Mouse (Mus musculus) CH12F3 (cell line): ENCODE data around the gene Trib3.

Experiments used
- in situ Hi-C: fragments of 300-500 bp; cut with MboI; formaldehyde crosslinking; loops from 2 replicates; pipeline ENCODE4 v1.14.3; 2020; ENCODE audit warnings: low sequenced_read_pairs

Trib3 gene

DNA sequence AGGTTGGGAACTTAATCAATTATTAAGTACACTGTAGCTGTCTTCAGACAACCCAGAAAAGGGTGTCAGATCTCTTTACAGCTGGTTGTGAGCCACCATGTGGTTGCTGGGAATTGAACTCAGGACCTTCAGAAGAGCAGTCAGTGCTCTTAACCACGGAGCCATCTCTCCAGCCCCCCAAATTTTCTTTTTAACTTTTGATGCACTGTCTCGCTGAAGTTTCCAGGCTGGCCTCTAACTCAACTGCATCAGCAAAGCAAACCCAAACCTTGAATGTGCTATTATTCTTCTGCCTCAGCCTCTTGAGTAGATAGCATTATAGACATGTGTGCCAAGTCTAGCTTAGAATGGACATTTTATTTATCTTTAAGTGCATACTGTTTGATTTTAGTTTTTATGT is 3.9 kb upstream of the Trib3 start:
- in situ Hi-C loops, result no loop called here

DNA sequence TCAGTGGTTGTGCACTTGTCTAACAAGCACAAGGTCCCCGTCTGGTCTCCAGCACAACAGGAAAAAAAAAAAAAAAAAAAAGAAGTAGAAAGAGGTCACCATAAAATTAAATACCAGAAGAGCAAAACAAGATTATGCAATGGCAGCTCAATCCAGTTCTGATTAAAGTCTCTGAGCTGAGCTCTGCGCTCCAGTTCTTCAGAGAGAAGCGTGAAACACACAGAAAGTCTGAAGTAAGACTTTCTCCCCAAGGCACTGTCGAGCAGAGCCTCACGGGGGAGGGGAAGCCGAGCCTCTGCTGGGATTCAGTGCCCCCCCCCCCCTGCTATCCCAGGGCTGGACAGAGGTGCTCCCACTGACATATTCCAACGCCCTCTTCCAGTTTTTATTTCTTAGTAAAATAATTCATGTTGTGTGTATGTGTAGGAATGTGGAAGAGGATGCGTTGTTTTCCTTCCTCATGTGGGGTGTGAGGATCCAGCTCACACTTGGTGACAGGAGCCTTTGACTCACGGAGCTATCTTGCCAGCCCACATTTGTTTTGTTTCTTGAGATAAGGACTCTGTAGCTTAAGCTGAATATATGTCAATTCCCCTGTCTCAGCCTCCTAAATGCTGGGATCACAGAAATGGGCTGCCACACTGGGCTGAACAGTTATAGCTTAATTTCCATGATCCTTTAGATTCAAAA is 3.1 kb upstream of the Trib3 start:
- in situ Hi-C loops, result no loop called here

DNA sequence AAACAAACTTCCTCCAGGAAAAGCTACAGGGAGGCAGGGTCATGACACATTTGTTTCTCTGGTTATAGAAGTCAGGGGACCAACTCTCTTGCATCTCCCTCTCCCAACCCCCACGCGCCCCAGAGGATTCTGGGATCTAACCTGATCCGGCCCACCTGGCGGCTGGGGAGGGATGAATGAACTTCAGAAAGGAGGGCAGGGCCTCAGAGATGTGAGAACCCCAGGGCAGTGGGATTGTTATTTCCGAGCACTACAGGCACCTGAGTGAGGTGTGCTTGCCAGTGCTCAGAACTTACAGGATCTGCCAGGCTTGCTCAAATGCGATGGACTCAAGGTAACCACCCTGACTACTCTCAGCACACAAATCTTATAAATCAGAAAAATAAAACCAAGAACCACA is 1.6 kb upstream of the Trib3 start:
- in situ Hi-C loops, result no loop called here

DNA sequence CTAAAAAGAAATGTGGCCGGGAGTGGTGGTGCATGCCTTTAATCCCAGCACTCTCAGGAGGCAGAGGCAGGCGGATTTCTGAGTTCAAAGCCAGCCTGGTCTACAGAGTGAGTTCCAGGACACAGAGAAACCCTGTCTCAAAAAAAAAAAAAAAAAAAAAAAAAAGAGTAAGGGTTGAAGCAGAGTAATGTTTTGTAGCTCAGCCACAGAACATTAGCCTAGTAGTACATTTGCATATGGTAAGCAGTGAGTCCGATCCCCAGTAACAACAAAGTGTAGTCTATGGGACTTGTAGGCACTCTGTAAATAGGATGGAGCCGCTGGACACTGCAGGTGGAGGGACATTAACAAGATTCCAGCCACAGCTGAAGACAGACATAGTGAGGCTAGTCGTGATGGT is 1.1 kb upstream of the Trib3 start:
- in situ Hi-C loops, result no loop called here

DNA sequence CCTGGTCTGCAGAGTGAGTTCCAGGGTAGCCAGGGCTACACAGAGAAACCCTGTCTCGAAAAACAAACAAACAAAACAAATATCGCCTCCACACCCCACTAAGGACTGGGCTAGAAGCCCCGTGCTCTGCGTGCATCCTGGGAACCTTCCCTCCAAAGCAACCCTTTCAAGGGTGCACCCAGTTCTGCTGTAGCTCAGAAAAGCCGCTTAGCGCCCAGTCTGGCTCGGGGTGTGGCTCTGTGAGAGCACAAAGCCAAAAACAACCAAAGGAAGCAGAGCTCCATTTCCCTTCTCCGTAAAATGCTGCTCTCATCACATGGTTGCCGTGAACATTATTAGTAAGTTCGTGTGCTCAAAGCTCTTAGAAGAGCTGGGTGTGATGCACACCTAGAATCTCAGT is 529 bp upstream of the Trib3 start:
- in situ Hi-C loops, result no loop called here

DNA sequence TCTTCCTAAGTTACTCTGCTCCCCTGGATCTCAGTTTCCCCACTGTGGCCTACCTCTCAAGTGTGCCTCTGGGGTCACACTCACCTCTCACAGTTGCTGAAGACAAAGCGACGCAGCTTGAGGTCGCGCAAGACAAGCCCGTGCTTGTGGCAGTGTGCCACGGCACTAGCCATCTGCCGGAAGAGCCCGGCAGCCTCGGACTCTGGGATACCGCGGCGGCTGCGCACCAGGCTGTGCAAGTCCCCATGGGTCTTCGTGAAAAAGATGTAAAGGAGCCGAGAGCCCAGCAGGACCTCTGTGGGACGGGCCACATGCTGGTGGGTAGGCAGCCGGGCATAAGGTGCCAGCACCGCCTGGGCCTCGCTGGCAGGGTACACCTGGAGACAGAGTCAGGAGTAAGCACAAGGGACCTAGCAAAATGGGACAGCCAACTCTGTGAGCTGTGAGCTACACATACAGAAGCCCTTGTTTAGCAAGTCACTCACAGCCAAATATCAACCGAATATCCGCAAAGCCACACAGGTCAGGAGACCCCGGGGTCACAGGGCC is 4.1 kb downstream of the Trib3 start:
- in situ Hi-C loops, result no loop called here

DNA sequence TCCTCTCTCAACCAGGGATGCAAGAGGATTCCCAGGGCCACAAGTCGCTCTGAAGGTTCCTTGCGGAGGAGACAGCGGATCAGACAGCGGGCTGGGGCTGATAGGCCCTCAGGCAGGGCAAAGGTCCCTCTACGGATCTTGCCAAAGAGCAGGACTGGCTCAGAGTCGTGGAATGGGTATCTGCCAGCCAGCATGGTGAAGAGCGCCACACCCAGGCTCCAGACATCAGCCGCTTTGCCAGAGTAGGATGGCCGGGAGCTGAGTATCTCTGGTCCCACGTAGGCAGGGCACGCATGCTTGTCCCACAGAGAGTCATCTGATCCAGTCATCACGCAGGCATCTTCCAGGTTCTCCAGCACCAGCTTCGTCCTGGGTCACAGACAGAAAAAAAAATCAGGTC is 5.5 kb downstream of the Trib3 start:
- in situ Hi-C loops, result no loop called here

DNA sequence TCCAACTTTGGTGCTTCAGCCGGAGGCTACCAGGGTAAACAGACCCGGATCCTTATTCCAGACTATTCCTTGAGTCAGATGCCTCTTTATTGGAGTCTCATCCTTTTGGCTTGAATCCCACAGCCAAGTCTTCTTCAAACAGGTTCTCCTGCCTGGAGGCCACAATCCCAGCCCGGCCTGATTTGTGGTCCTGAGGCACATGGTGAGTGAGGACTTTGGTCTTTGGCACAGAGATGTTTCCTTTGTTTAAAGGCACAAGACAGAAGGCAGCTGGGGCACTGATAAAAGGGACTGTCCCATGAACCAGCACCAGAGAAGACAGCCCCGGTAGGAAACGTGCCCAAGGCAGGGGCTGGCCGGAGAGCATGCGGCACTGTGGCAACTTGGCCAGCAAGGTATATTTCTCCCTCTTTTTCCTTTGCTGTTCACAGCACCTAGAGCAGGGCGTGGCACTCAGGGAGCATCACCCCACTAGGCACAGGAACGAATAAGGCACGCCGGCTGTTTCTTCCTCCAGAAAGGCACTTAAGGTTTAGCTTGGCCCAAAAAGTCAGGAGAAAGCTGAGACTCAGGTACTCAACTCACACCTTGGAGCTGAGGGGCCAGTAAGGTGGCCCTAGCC is 6.1 kb downstream of the Trib3 start:
- in situ Hi-C loops, result no loop called here

DNA sequence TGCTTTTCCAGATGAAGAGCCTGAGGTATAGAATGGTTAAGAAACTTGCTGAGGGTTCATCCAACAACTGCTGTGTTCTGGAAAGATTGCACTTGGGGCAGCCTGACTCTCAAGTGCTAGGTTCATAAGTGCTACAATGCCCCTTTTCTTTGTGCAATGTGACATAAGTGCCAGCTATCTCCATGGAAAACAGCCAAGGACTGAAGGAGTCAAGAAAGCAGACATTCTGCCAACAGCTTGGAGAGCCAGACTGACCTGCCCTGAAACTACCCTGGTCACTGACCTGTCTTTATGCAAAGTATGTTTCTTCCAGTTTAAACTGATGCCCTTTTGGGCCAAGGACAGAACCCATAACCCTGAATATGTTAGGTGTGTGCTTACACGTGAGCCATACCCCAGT is 7.0 kb downstream of the Trib3 start:
- in situ Hi-C loops, result no loop called here

DNA sequence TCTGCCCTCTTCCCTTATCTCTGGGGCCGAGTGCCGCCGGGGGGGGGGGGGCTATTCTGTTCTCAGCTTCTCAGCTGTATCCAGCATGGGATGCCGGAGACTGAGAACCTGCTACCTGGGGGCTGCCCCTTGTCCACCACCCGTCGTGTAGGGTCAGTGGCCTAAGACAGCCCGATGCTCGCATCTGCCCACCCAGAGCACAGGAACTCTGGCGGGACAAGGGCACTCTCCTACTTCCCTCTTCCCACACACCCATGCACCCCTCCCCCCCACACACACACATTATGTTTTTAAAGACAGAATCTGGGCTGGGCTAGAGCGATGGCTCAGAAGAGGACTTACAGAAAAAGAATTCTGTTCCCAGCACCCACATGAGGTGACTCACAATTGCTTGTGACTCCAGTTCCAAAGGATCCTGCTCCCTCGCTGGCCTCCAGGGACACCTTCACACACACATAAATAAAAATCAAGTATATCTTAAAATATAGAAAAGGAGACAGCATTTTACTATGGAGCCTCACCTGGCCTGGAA is 8.5 kb downstream of the Trib3 start:
- in situ Hi-C loops, result no loop called here

DNA sequence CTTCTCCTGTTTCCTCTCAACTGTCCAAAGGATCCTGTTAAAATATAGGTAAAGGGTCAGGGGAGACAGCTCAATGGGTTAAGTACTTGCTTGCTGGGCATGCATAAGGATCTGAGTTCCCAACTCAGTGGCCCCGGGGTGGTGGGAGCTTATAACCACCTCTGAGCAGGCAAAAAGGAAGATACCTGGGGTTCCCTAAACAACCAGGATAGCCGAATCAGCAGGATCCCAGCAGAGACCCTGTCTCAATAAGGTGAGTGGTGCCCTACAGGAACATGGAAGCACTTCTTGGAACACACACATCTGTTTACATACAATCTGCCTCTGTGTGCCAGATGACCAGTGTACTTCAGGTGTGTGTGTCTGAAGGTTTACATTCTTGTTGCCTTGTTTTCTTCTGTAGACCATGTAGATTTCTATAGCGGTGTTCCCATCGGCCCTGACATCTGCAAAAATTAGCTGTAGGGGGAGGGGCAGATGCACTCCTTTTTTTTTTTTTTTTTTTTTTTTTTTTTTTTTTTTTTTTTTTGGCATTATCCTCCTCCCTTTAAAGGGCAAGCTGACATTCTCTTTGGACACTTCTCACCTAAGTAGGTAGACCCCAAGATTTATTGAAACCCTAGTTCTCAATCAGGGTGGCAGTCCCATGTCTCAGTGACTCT is 10.4 kb downstream of the Trib3 start:
- in situ Hi-C loops, result no loop called here

DNA sequence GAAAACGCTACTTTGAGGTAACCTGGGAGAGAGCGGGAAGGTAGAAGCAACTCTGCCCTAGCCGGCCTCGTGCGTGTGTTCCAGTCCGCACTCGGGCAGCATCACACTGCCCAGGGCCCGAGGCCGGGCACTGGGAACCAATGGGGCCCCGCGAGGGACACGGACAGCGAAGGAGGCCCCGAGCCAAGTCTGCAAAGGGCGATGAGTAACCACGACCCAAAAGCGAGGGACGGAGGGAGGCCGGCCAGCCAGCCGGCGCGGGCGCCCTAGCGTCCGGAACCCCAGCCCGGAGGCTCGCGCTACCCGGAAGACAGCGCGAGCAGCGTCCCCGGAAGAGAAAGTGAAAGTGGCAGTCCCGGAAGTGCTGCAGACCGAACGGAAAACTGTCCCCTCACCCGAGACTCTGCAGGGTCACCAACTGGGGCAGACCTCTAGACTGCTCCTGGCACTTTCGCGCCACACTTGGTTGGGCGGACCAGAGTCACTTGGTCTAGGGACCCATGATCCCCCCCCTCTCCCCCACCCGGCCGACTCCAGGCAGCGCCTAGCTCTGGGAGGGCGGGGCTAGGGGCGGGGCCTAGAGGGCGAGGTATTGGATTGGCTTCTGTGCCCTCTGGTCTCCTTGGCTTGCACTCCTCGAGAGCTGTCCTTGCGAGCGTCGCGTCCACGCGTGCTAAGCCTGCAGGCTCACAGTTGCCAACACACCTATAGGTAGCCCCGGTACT is 11.6 kb downstream of the Trib3 start, which contains the start of gene Rbck1:
TSS of gene Rbck1 (minus strand) at position 553 of the 725 bp plus-strand sequence.
- in situ Hi-C loops, result no loop called here

DNA sequence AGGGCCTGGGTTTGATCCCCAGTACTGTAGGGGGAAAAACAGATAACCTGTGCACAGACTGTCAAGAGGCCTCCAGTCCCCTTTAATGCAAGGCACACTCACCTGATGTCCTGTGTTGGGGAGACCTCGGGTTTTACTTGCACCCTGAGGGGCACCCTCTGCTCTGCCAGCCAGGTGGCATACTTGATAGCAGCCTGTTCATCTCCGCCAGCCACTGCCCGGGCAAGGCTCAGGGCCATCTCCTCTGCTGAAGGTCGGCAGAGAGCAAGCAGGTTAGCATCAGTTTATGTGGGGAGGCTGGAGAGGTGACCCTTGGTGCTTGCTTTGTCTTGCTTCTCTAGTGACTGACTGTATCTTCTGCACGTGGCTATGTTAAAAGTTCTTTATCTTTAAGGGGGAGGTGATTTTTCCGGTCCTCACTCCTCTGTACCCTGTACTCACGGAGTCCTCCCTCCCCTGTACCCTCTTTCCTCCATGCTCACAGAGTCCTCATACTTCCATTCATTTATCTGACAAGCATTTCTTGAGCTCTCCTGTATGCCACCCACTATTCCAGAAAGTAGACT is 12.9 kb downstream of the Trib3 start:
- in situ Hi-C loops, result no loop called here

DNA sequence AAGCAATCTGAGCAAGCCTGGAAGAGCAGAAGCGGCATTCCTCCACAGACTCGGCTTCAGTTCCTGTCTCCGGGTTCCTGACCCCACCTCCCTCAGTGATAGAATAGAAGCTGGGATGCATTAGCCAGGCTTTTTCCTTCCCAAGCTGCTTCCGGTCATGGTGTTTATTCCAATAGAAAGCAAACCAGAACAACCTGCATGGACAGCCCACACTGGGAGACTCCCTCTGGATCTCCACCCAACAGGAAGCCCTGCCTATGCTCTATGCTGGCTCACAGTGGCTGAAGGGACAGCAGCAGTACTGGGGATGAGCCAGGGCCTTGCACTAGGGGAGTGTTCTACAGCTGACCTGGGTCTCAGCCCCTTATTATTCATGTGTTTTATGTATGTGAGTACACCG is 15.9 kb downstream of the Trib3 start:
- in situ Hi-C loops, result no loop called here

DNA sequence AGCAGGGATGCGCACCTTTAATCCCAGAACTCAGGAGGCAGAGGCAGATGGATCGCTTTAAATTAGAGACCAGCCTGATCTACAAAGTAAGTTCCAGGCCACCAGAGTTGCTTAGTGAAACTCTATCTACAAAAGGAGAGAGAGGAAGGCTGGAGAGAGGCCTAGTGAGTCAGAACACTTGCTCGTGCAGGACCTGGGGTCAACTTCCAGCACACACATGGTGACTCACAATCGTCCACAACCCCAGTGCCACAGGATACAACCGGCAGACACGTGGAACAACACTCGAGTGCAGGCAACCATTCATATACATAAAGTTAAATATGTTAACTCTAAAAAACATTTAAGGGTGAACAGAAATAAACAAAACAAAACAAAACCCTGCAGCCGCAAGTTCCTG is 17.2 kb downstream of the Trib3 start:
- in situ Hi-C loops, result no loop called here

DNA sequence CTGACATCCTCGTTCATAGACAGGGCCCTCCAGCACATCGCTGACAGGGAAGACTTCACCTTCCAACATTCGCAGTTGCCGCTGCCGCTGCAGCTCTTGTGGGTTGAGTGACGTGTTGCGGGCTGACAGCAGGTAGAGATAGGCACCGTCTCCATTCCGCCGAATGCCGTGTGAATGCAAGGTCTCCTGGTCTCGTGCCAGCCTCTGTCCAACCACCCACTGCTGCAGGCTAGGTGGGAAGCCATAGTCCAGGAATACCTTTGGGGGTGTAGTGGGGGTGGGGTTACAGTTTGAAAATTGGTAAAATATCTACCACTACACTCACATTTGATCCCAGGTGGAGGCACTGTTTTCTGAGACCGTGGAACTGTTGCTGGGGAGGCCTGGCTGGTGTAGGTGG is 17.7 kb downstream of the Trib3 start:
- in situ Hi-C loops, result no loop called here

DNA sequence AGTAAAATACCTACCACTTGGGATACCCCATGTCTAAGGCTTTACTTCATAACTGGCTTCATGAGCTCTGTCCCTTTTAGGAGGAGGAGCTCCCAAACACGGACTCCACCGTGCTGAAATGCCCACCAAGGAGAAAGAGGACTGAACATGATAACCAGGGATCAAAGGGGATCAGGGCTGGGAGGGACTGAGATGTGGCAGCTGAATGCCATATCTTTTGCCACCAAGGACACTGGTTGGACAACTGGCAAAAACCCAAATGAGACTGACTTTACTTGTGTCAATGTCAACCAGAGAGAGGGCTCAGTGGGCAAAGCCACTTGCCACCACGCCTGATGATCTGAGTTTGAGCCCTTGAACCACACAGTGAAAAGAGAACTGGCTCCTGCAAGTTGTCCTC is 19.0 kb downstream of the Trib3 start:
- in situ Hi-C loops, result no loop called here

DNA sequence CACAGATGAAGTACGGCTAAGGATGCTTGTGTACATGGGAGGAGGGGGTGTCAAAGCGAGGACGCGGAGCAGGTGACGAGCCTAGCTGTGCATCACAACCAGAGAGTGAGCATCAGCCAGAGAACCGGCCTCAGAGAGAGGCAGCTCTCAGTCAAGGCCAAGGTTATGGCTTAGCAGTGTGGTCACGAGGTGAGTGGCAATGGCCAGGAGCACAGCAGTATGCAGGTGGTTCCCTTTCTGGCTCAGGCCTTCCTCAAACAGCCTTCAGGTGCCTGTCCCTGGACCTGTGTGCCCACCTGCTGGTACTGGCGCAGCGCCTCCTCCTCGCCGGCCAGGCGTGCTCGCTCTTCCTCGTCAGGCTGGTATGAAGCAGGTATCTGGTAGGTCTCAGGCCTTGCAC is 19.9 kb downstream of the Trib3 start:
- in situ Hi-C loops, result no loop called here

DNA sequence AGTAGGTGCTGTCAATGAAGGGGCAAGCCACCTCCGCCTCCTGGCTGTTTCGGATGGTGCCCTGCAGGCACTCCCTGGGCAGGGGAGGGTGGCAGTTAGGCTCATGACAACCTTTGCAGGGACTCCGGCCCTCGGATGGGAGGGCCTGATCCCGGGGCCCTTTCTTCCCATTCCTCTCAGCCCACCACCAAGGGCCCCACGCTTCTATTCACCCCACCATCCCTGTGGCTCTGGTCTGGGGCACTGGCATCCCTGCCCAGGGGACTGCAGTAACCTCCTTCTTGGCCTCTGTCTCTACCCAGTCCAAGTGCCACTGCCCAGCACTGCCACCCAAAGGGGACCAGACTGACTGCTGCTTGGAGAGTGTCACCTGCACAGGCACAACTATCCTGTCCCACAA is 21.6 kb downstream of the Trib3 start:
- in situ Hi-C loops, result no loop called here

DNA sequence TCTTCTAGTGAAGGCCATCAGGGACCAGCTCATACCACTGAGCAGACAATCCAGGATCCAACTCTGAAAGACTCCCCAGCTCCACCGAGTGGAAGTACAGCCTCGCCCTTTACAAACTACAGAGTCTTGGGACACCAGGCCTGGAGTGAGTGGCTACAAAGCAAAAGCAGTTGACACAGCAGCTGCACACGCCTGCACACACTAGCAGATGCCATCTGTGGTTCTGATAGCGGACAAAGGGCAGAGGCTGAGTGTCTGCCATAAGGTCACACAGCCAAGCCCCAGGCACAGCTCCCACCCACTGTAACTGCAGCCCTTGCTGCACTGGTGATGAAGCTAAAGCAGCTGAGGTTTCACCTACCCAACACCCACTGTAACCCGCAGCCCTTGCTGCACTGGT is 22.3 kb downstream of the Trib3 start:
- in situ Hi-C loops, result no loop called here

DNA sequence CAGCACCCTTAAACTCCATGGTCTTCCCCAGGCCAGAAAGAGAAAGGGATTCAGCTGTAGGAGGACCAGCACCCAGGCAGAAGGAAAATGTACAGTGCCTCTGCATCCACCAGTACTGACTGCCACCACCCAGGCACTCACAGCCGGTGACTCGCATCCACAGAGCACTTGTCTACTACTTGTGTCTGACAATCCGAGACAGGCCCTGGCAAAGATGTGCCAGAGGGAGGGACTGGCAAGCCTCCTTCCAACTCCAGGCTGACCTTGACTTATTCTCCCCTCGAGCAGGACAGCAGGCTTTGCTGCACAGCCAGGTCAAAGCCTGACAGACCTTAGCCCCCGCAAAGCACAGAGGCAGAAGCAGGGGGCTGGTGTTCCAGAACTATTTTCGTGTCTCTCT is 26.8 kb downstream of the Trib3 start:
- in situ Hi-C loops, result no loop called here
